Mouse (Mus musculus) forebrain, embryonic 15.5 days (tissue): ENCODE data around the gene Mutyh. TPM values are rescaled to one million over a fixed set of nuclear protein-coding genes. Genes with fewer than 3 reads are reported as not detected.
A peak's percentile ranks its signal among the peaks of the same experiment; 100 is the strongest.
"Not testable (repeated sequence)": the region's sequence is repeated elsewhere in the genome, so short reads cannot be mapped to it uniquely, and the experiment has no call there.

Source experiments
- ATAC-seq: fragments of 200-750 bp; cut with Nextera tagmentation; replicated peaks from 2 replicates; pipeline ENCODE4 v1.8.0; 2017; ENCODE audit warnings: mild to moderate bottlenecking, moderate TSS enrichment, moderate library complexity
- H3K27ac ChIP-seq: fragments of 300-500 bp; sonication (generic); replicated peaks from 2 replicates; pipeline ENCODE4 v1.5.1; 2015; ENCODE audit warnings: mild to moderate bottlenecking, inconsistent platforms
- H3K27me3 ChIP-seq: fragments of 300-500 bp; sonication (generic); 2 replicates; pipeline ENCODE4 v1.6.1; 2015; ENCODE audit warnings: inconsistent platforms
- H3K36me3 ChIP-seq: fragments of 300-500 bp; sonication (generic); 2 replicates; pipeline ENCODE4 v1.6.1; 2015; ENCODE audit warnings: mild to moderate bottlenecking, inconsistent platforms
- H3K4me1 ChIP-seq: fragments of 300-500 bp; sonication (generic); 2 replicates; pipeline ENCODE4 v1.6.1; 2015; ENCODE audit warnings: inconsistent platforms
- H3K4me2 ChIP-seq: fragments of 300-500 bp; sonication (generic); replicated peaks from 2 replicates; pipeline ENCODE4 v1.6.1; 2015; ENCODE audit warnings: mild to moderate bottlenecking, inconsistent platforms
- H3K4me3 ChIP-seq: fragments of 300-500 bp; sonication (generic); 2 replicates; pipeline ENCODE4 v1.5.1; 2015; ENCODE audit warnings: mild to moderate bottlenecking, inconsistent platforms
- H3K9ac ChIP-seq: fragments of 300-500 bp; sonication (generic); replicated peaks from 2 replicates; pipeline ENCODE4 v1.6.1; 2015; ENCODE audit warnings: mild to moderate bottlenecking, inconsistent platforms
- H3K9me3 ChIP-seq: fragments of 300-500 bp; sonication (generic); 2 replicates; pipeline ENCODE4 v1.6.1; 2016; ENCODE audit warnings: inconsistent platforms
- WGBS: fragments of 180-500 bp; shearing (Covaris S2); methylation state at CpG from one replicate; pipeline ENCODE4 v1.1.7; 2015; ENCODE audit warnings: mixed read lengths; 5-methylcytosine and 5-hydroxymethylcytosine counted together
- polyA plus RNA-seq: library from polyadenylated mRNA; unstranded; fragments of >200 nt; fragmentation: Nextera tagmentation; extraction: Ambion mirVana; gene quantifications from 2 replicates; pipeline ENCODE4 v1.2.1, GENCODE M21; 2015

The Mutyh gene
- polyA plus RNA-seq, 1 experiment from 2014 or later = 9.5 TPM

GRCm38 (mm10) chr4:116824541-116825004 is 17.1 kb downstream of the Mutyh start:
- peak overlapping the region; percentile 60 for H3K4me3 ChIP-seq
- peak overlapping the region; percentile 76 for H3K9ac ChIP-seq
- WGBS = 2% methylated on average over 29 of the region's 29 CpGs
- H3K9me3 ChIP-seq = no peaks in the 10 kb centered on the region
- H3K4me1 ChIP-seq = peaks cover 32% of the 10 kb centered on the region
- H3K27me3 ChIP-seq = peaks cover 14% of the 10 kb centered on the region; the same call in 1 of the 2 replicates
- no peaks in the 10 kb centered on the region for H3K36me3 ChIP-seq
- peak overlapping the region; percentile 72 for H3K4me2 ChIP-seq
- peak overlapping the region; percentile 74 for H3K27ac ChIP-seq
- peak; percentile 44 for ATAC-seq

- no peak overlapping the region for H3K4me3 ChIP-seq
- H3K4me1 ChIP-seq = peaks cover 29% of the 10 kb centered on the region
- H3K9me3 ChIP-seq = no peaks in the 10 kb centered on the region
- H3K27me3 ChIP-seq = no peaks in the 10 kb centered on the region
- no peak for ATAC-seq
- H3K27ac ChIP-seq = no peak overlapping the region
- H3K4me2 ChIP-seq = no peak overlapping the region
- 2% methylated on average over 4 of the region's 4 CpGs for WGBS
- H3K9ac ChIP-seq = no peak overlapping the region
- H3K36me3 ChIP-seq = no peaks in the 10 kb centered on the region
Observed at GRCm38 (mm10) chr4:116827819-116828218, 20.3 kb downstream of the Mutyh start.

GRCm38 (mm10) chr4:116829364-116830069 is 22.0 kb downstream of the Mutyh start:
- peak; percentile 49 for ATAC-seq
- Histone ChIP-seq H3K27ac (peak overlapping the region; percentile 73), H3K4me3 (no peak overlapping the region), H3K27me3 (no peaks in the 10 kb centered on the region), H3K4me2 (no peak overlapping the region), H3K4me1 (peaks cover 21% of the 10 kb centered on the region), H3K9ac (peak overlapping the region; percentile 14; the same call in 1 of the 2 replicates), H3K9me3 (no peaks in the 10 kb centered on the region), H3K36me3 (no peaks in the 10 kb centered on the region)
- WGBS = 28% methylated on average over 6 of the region's 6 CpGs

GRCm38 (mm10) chr4:116830070-116830368 is 22.5 kb downstream of the Mutyh start:
- H3K27me3 ChIP-seq = no peaks in the 10 kb centered on the region
- ATAC-seq = peak; percentile 65
- peak overlapping the region; percentile 14; the same call in 1 of the 2 replicates for H3K9ac ChIP-seq
- H3K9me3 ChIP-seq = no peaks in the 10 kb centered on the region
- H3K4me2 ChIP-seq = no peak overlapping the region
- no peak overlapping the region for H3K4me3 ChIP-seq
- peaks cover 18% of the 10 kb centered on the region for H3K4me1 ChIP-seq
- no peaks in the 10 kb centered on the region for H3K36me3 ChIP-seq
- peak overlapping the region; percentile 73 for H3K27ac ChIP-seq
- 3% methylated on average over 6 of the region's 6 CpGs for WGBS

GRCm38 (mm10) chr4:116838999-116839398 is 31.5 kb downstream of the Mutyh start:
- 29% methylated on average over 2 of the region's 2 CpGs for WGBS
- ATAC-seq = no peak
- no peaks in the 10 kb centered on the region for H3K27me3 ChIP-seq

GRCm38 (mm10) chr4:116840096-116840495 is 32.6 kb downstream of the Mutyh start:
- not testable (repeated sequence) for H3K27ac ChIP-seq, H3K36me3 ChIP-seq, H3K9me3 ChIP-seq, H3K9ac ChIP-seq, H3K4me1 ChIP-seq, H3K4me3 ChIP-seq, ATAC-seq, H3K27me3 ChIP-seq, H3K4me2 ChIP-seq
- WGBS = 44% methylated on average over 26 of the region's 29 CpGs

More at GRCm38 (mm10) chr4:116838999-116839398, 31.5 kb downstream of the Mutyh start:
- no peaks in the 10 kb centered on the region for H3K4me1 ChIP-seq
- no peak overlapping the region for H3K27ac ChIP-seq
- H3K9ac ChIP-seq = no peak overlapping the region
- H3K36me3 ChIP-seq = no peaks in the 10 kb centered on the region
- no peak overlapping the region for H3K4me2 ChIP-seq
- H3K4me3 ChIP-seq = no peak overlapping the region
- H3K9me3 ChIP-seq = no peaks in the 10 kb centered on the region

GRCm38 (mm10) chr4:116840841-116841240 is 33.3 kb downstream of the Mutyh start:
- 92% methylated on average over 6 of the region's 6 CpGs for WGBS
- Histone ChIP-seq H3K27ac (no peak overlapping the region), H3K4me2 (no peak overlapping the region), H3K9me3 (no peaks in the 10 kb centered on the region), H3K4me1 (no peaks in the 10 kb centered on the region), H3K4me3 (no peak overlapping the region), H3K36me3 (no peaks in the 10 kb centered on the region), H3K27me3 (no peaks in the 10 kb centered on the region), H3K9ac (no peak overlapping the region)
- no peak for ATAC-seq

- Histone ChIP-seq H3K9me3 (no peaks in the 10 kb centered on the region), H3K4me2 (no peak overlapping the region), H3K4me3 (no peak overlapping the region), H3K27me3 (no peaks in the 10 kb centered on the region), H3K27ac (no peak overlapping the region), H3K36me3 (no peaks in the 10 kb centered on the region), H3K4me1 (no peaks in the 10 kb centered on the region), H3K9ac (no peak overlapping the region)
- 91% methylated on average over 3 of the region's 3 CpGs for WGBS
- ATAC-seq = no peak
Observed at GRCm38 (mm10) chr4:116844324-116844723, 36.8 kb downstream of the Mutyh start.

- H3K27ac ChIP-seq = no peak overlapping the region
- peaks cover 7% of the 10 kb centered on the region; the same call in 1 of the 2 replicates for H3K4me1 ChIP-seq
- no peak overlapping the region for H3K4me3 ChIP-seq
- 42% methylated on average over 3 of the region's 3 CpGs for WGBS
- no peak overlapping the region for H3K4me2 ChIP-seq
- no peaks in the 10 kb centered on the region for H3K36me3 ChIP-seq
- no peaks in the 10 kb centered on the region for H3K9me3 ChIP-seq
- H3K27me3 ChIP-seq = no peaks in the 10 kb centered on the region
- ATAC-seq = no peak
- no peak overlapping the region for H3K9ac ChIP-seq
Observed at GRCm38 (mm10) chr4:116849901-116850300, 42.4 kb downstream of the Mutyh start.

GRCm38 (mm10) chr4:116854286-116854685 is 46.8 kb downstream of the Mutyh start:
- Histone ChIP-seq H3K36me3 (no peaks in the 10 kb centered on the region), H3K4me3 (no peak overlapping the region), H3K27ac (no peak overlapping the region), H3K4me1 (peaks cover 7% of the 10 kb centered on the region; the same call in 1 of the 2 replicates), H3K9ac (no peak overlapping the region), H3K4me2 (no peak overlapping the region), H3K27me3 (no peaks in the 10 kb centered on the region), H3K9me3 (no peaks in the 10 kb centered on the region)
- 30% methylated on average over 2 of the region's 2 CpGs for WGBS
- ATAC-seq = no peak

GRCm38 (mm10) chr4:116857203-116857602 is 49.7 kb downstream of the Mutyh start:
- H3K27ac ChIP-seq = peak overlapping the region; percentile 36; the same call in 1 of the 2 replicates

GRCm38 (mm10) chr4:116859711-116860110 is 52.2 kb downstream of the Mutyh start:
- no peaks in the 10 kb centered on the region for H3K9me3 ChIP-seq
- 68% methylated on average over 5 of the region's 5 CpGs for WGBS
- no peak overlapping the region for H3K4me3 ChIP-seq
- H3K4me1 ChIP-seq = no peaks in the 10 kb centered on the region
- no peaks in the 10 kb centered on the region for H3K36me3 ChIP-seq
- no peak for ATAC-seq
- H3K9ac ChIP-seq = no peak overlapping the region
- H3K27me3 ChIP-seq = no peaks in the 10 kb centered on the region
- no peak overlapping the region for H3K4me2 ChIP-seq
- H3K27ac ChIP-seq = no peak overlapping the region

More at GRCm38 (mm10) chr4:116857203-116857602, 49.7 kb downstream of the Mutyh start:
- Histone ChIP-seq H3K36me3 (no peaks in the 10 kb centered on the region), H3K4me2 (no peak overlapping the region), H3K4me3 (no peak overlapping the region), H3K4me1 (peaks cover 7% of the 10 kb centered on the region; the same call in 1 of the 2 replicates), H3K9ac (no peak overlapping the region), H3K27me3 (no peaks in the 10 kb centered on the region), H3K9me3 (no peaks in the 10 kb centered on the region)
- peak; percentile 71 for ATAC-seq
- WGBS = 35% methylated on average over 10 of the region's 10 CpGs

- no peak overlapping the region for H3K4me2 ChIP-seq
- no peaks in the 10 kb centered on the region for H3K4me1 ChIP-seq
- ATAC-seq = no peak
- no peaks in the 10 kb centered on the region for H3K9me3 ChIP-seq
- 78% methylated on average over 8 of the region's 8 CpGs for WGBS
- H3K4me3 ChIP-seq = no peak overlapping the region
- no peak overlapping the region for H3K9ac ChIP-seq
- no peaks in the 10 kb centered on the region for H3K27me3 ChIP-seq
- no peak overlapping the region for H3K27ac ChIP-seq
- no peaks in the 10 kb centered on the region for H3K36me3 ChIP-seq
Observed at GRCm38 (mm10) chr4:116862023-116862422, 54.5 kb downstream of the Mutyh start.
